ENCODE assay signal across 18 mouse cellular contexts in the genomic region with DNA sequence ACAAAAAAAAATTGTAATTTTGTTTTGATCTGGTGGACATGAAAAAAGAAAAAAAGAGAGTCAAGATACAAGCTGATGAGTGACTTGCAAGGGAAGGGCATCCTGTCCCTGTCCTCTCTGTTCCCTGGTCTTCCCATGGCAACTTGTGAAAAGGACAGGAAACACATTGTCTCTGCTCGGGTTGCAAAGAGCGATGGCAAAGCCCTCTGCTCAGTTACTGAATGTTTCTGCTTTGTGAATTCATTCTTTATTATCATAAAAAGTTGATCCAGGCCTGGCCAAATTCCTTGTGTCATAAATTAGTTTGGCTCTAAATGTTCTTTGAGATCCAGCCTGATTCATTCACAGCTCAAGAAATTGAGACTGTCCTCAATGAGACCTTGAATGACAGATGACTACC. TPM values are rescaled to one million over a fixed set of nuclear protein-coding genes. Genes with fewer than 3 reads are reported as not detected.
DNase-seq lines count a peak whose midpoint lies in the region; ATAC-seq and TF ChIP-seq lines count a peak whose summit lies in the region.
"Had no signal": no experiment of that assay in that cellular context is flagged by ENCODE, and none has a peak within 500 bp of the region (broad histone marks: within the 10 kb centered on the region; RNA-seq: fewer than 3 reads in every experiment).

No protein-coding gene starts in this region.

- H3K36me3 ChIP-seq in kidney, adult 2 months (ENCODE audit: control insufficient read depth, insufficient read depth, low read length), result no peaks in the 10 kb centered on the region
- H3K36me3 ChIP-seq in hindbrain, embryonic 11.5 days (ENCODE audit: control insufficient read depth, insufficient read depth, low read length), result no peaks in the 10 kb centered on the region
- H3K36me3 ChIP-seq: heart, embryonic 10.5 days; hindbrain, embryonic 12.5 days; limb, embryonic 12.5 days; midbrain, embryonic 10.5 days; stomach, embryonic 15.5 days had no signal

- DNase-seq in cerebellum, adult 9-11 months, result peak; percentile 29
- DNase-seq in cerebellum, adult 8-10 months, result no peak
- peak; percentile 24 for DNase-seq in kidney, adult 2 months
- no peak for DNase-seq in kidney, adult 18-20 months
- DNase-seq in lung, postnatal 36 days, result peak; percentile 31
- no peak for DNase-seq in lung, adult 2 months
- DNase-seq in mesoderm, embryonic 11.5 days (ENCODE audit: low read depth, low spot score), result peak; percentile 19
- no peak for DNase-seq in hindbrain, embryonic 11.5 days (ENCODE audit: low spot score)
- DNase-seq: forebrain, postnatal 0 days; gastrocnemius, adult 2 months; retina, postnatal 1 day; thymus, postnatal 36 days had no signal

- WGBS in kidney, adult 2 months, result 58% methylated on average over 2 of the region's 2 CpGs
- 41% methylated on average over 2 of the region's 2 CpGs for WGBS in lung, adult 2 months
- WGBS in hindbrain, embryonic 11.5 days, result 32% methylated on average over 2 of the region's 2 CpGs

- peaks cover 5% of the 10 kb centered on the region; the same call in 1 of the 2 replicates for H3K4me1 ChIP-seq in kidney, adult 2 months (ENCODE audit: control insufficient read depth, insufficient read depth, low read length)
- H3K4me1 ChIP-seq in lung, adult 2 months (ENCODE audit: control insufficient read depth, insufficient read depth, low read length), result peaks cover 10% of the 10 kb centered on the region
- 0 out of 2 replicates have a peak, but pooled peaks cover 2% of the 10 kb centered on the region for H3K4me1 ChIP-seq in hindbrain, embryonic 11.5 days (replicated peaks; ENCODE audit: control insufficient read depth, insufficient read depth, low read length)
- H3K4me1 ChIP-seq: stomach, embryonic 15.5 days had no signal

- no peak overlapping the region; the same call in 1 of the 2 replicates for H3K27ac ChIP-seq in kidney, adult 2 months (ENCODE audit: insufficient read depth, low read depth, low read length)
- no peak overlapping the region for H3K27ac ChIP-seq in hindbrain, embryonic 11.5 days (ENCODE audit: low read depth, low read length)
- H3K27ac ChIP-seq: hindbrain, embryonic 12.5 days; limb, embryonic 12.5 days; midbrain, embryonic 10.5 days had no signal

- no peak for TF ChIP-seq POLR2A in kidney, adult 2 months (IDR thresholded peaks at IDR 0.05; ENCODE audit: low read depth, low read length)
- no peak for TF ChIP-seq POLR2A in lung, adult 2 months (IDR thresholded peaks at IDR 0.05; ENCODE audit: borderline replicate concordance, extremely low read depth, low read depth, low read length)

- no peak for TF ChIP-seq CTCF in kidney, adult 2 months (conservative IDR thresholded peaks at IDR 0.05; ENCODE audit: insufficient read depth, insufficient read length, low read depth, low read length)
- TF ChIP-seq CTCF in lung, adult 2 months (IDR thresholded peaks at IDR 0.05; ENCODE audit: insufficient read depth, low read length), result no peak

- H3K27me3 ChIP-seq in kidney, adult 2 months (replicated peaks; ENCODE audit: control insufficient read depth, insufficient read depth, low read length), result no peaks in the 10 kb centered on the region
- no peaks in the 10 kb centered on the region for H3K27me3 ChIP-seq in hindbrain, embryonic 11.5 days (ENCODE audit: control insufficient read depth, insufficient read depth, low read length)
- H3K27me3 ChIP-seq: hindbrain, embryonic 12.5 days; limb, embryonic 12.5 days; stomach, embryonic 15.5 days had no signal

- H3K9ac ChIP-seq in hindbrain, embryonic 11.5 days (ENCODE audit: low read depth, low read length), result no peak overlapping the region

- no peaks in the 10 kb centered on the region for H3K9me3 ChIP-seq in hindbrain, embryonic 11.5 days (ENCODE audit: control insufficient read depth, low read length)
- H3K9me3 ChIP-seq: heart, embryonic 10.5 days; hindbrain, embryonic 12.5 days; limb, embryonic 12.5 days; midbrain, embryonic 10.5 days; stomach, embryonic 15.5 days had no signal

- no peak for ATAC-seq in hindbrain, embryonic 11.5 days (ENCODE audit: low FRiP score)
- ATAC-seq: forebrain, postnatal 0 days; intestine, embryonic 16.5 days had no signal

- H3K4me2 ChIP-seq in hindbrain, embryonic 11.5 days (replicated peaks; ENCODE audit: low read depth, low read length), result no peak overlapping the region

- no peak overlapping the region for H3K4me3 ChIP-seq in kidney, adult 2 months (ENCODE audit: insufficient read depth, low read depth, low read length)
- H3K4me3 ChIP-seq in lung, adult 2 months (replicated peaks; ENCODE audit: extremely low read depth, low read depth, low read length), result no peak overlapping the region
- H3K4me3 ChIP-seq in hindbrain, embryonic 11.5 days (ENCODE audit: low read depth, low read length), result no peak overlapping the region

RNA-seq across cellular contexts. Expression of a gene that starts 0.8 kb away (rescaled TPM):
- 6.4 and 6.5 TPM in 2 replicates for polyA plus RNA-seq in kidney, adult 2 months (2012; rRNA removed)
- polyA plus RNA-seq in lung, adult 2 months (2012; rRNA removed), result 7.2 and 9.6 TPM in 2 replicates
- 7.4 and 7.9 TPM in 2 replicates for polyA plus RNA-seq in hindbrain, embryonic 11.5 days (2014; fragmentation: Nextera tagmentation; extraction: Ambion mirVana)

Comparison
In these comparisons a context has a peak if more than half of its experiments do, and no peak if none do; other contexts are left out.
1. DNase-seq: peak in cerebellum, adult 9-11 months (single experiment), kidney, adult 2 months (single experiment), lung, postnatal 36 days (single experiment) and mesoderm, embryonic 11.5 days (single experiment); none in cerebellum, adult 8-10 months (single experiment), kidney, adult 18-20 months (single experiment), lung, adult 2 months (single experiment) and hindbrain, embryonic 11.5 days (single experiment).